Mouse (Mus musculus) hindbrain, embryonic 15.5 days (tissue): ENCODE data around the gene Ckap2l. TPM values are rescaled to one million over a fixed set of nuclear protein-coding genes. Genes with fewer than 3 reads are reported as not detected.

Source experiments
- ATAC-seq: fragments of 200-750 bp; cut with Nextera tagmentation; 2 replicates; pipeline ENCODE4 v1.8.0; 2017; ENCODE audit warnings: low read depth, moderate number of reproducible peaks, moderate TSS enrichment; ENCODE audit not compliant: low FRiP score
- H3K27ac ChIP-seq: fragments of 300-500 bp; sonication (generic); replicated peaks from 2 replicates; pipeline ENCODE4 v1.5.1; 2015; ENCODE audit warnings: mild to moderate bottlenecking, inconsistent platforms
- H3K27me3 ChIP-seq: fragments of 300-500 bp; sonication (generic); 2 replicates; pipeline ENCODE4 v1.6.1; 2015; ENCODE audit warnings: control low read depth, inconsistent platforms
- H3K36me3 ChIP-seq: fragments of 300-500 bp; sonication (generic); 2 replicates; pipeline ENCODE4 v1.6.1; 2015; ENCODE audit warnings: control low read depth, inconsistent platforms
- H3K4me1 ChIP-seq: fragments of 300-500 bp; sonication (generic); replicated peaks from 2 replicates; pipeline ENCODE4 v1.6.1; 2015; ENCODE audit warnings: control low read depth, inconsistent platforms
- H3K4me2 ChIP-seq: fragments of 300-500 bp; sonication (generic); 2 replicates; pipeline ENCODE4 v1.6.1; 2015; ENCODE audit warnings: moderate library complexity, mild to moderate bottlenecking, inconsistent platforms
- H3K4me3 ChIP-seq: fragments of 300-500 bp; sonication (generic); 2 replicates; pipeline ENCODE4 v1.5.1; 2015; ENCODE audit warnings: mild to moderate bottlenecking, inconsistent platforms
- H3K9ac ChIP-seq: fragments of 300-500 bp; sonication (generic); 2 replicates; pipeline ENCODE4 v1.6.1; 2015; ENCODE audit warnings: inconsistent platforms
- H3K9me3 ChIP-seq: fragments of 300-500 bp; sonication (generic); 2 replicates; pipeline ENCODE4 v1.6.1; 2016; ENCODE audit warnings: control low read depth, inconsistent platforms
- WGBS: fragments of 180-500 bp; shearing (Covaris S2); methylation state at CpG from one replicate; pipeline ENCODE4 v1.1.7; 2015; 5-methylcytosine and 5-hydroxymethylcytosine counted together
- polyA plus RNA-seq: library from polyadenylated mRNA; unstranded; fragments of >200 nt; fragmentation: Nextera tagmentation; extraction: Ambion mirVana; gene quantifications from 2 replicates; pipeline ENCODE4 v1.2.1, GENCODE M21; 2015

The Ckap2l gene
- polyA plus RNA-seq, 1 experiment from 2014 or later = 10.6 TPM

- no peak for ATAC-seq
- WGBS = 86% methylated on average over 7 of the region's 7 CpGs
- no peaks in the 10 kb centered on the region for H3K4me1 ChIP-seq
Observed at GRCm38 (mm10) chr2:129309836-129310235, 12.8 kb upstream of the Ckap2l start, which contains the start of gene Il1a. TSS of gene Il1a (minus strand) at chr2:129309972.

DNA sequence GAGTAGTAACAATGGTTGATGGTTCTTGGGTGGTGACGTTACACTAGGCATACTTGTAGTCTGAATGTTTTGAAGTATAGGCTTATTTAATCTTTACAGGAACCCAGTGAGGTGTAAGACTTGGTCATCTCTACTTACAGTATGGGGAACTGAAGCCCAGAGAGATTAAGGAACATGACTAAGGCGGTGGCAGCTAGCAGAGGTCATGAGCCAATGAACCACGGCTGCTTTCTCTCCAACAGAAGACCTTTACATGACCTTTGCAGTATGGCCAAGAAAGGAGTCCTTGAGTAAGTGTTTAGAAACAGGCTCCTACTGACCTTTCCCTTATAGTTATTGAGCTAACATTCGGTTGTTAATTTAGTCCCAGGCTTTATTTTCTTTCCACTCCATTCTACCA, 9.0 kb upstream of the Ckap2l start:
- Histone ChIP-seq H3K4me2 (no peak overlapping the region), H3K36me3 (no peaks in the 10 kb centered on the region), H3K27me3 (no peaks in the 10 kb centered on the region), H3K4me1 (no peaks in the 10 kb centered on the region), H3K9me3 (no peaks in the 10 kb centered on the region), H3K27ac (no peak overlapping the region), H3K9ac (no peak overlapping the region), H3K4me3 (no peak overlapping the region)
- ATAC-seq = no peak
- 78% methylated on average over 4 of the region's 4 CpGs for WGBS

More at GRCm38 (mm10) chr2:129309836-129310235, 12.8 kb upstream of the Ckap2l start, which contains the start of gene Il1a:
- Histone ChIP-seq H3K9ac (no peak within 1 kb of the TSS), H3K36me3 (no peaks in the 10 kb centered on the region), H3K4me3 (no peak within 1 kb of the TSS), H3K9me3 (no peaks in the 10 kb centered on the region), H3K4me2 (no peak within 1 kb of the TSS), H3K27me3 (no peaks in the 10 kb centered on the region), H3K27ac (no peak within 1 kb of the TSS)

DNA sequence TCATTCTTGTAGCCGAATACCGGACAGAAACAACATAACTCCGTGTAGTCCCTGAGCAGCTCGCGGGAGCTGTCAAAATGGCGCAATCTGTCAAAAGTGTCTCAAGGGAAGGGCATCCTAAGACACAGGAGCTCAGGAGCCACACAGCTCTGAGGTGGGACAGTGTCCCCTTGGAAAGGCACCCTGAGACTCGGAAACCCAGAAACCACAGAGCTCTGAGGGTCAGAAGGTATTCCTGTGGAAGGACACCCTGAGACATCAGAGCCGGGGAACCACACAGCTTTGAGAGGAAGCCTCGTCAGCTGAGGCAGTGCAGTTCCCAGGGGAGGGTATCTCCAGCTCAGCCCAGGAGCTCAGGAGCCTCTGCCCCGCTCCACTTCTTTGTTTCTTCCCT, 574 bp upstream of the Ckap2l start:
- H3K4me2 ChIP-seq = peak overlapping the region; percentile 77
- peak; percentile 87 for ATAC-seq
- no peaks in the 10 kb centered on the region for H3K9me3 ChIP-seq
- H3K4me3 ChIP-seq = peak overlapping the region; percentile 80
- no peaks in the 10 kb centered on the region for H3K36me3 ChIP-seq
- peak overlapping the region; percentile 79 for H3K9ac ChIP-seq
- H3K4me1 ChIP-seq = peaks cover 9% of the 10 kb centered on the region
- peak overlapping the region; percentile 95 for H3K27ac ChIP-seq
- WGBS = 2% methylated on average over 10 of the region's 10 CpGs
- H3K27me3 ChIP-seq = no peaks in the 10 kb centered on the region

DNA sequence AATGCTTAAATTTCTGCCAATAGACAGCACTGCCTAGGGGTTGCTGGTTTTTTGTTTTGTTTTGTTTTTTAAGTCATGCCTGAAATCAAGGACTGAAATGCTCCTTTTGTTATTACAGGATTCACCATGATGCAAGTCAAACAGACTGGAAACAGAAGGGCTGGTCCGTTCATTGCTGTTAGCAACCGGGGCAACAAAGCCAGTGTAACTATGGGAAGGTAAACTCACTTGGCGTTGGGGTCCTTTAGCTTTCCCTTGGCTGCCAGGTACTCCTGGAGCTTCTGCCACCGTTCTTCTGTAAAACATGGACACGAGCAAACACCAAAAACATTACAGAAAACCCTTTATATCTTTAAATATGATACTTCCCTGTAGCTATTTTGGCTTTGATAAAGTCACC, 926 bp downstream of the Ckap2l start:
- Histone ChIP-seq H3K4me3 (peak overlapping the region; percentile 80), H3K4me1 (peaks cover 9% of the 10 kb centered on the region), H3K9ac (no peak overlapping the region), H3K27me3 (no peaks in the 10 kb centered on the region), H3K4me2 (peak overlapping the region; percentile 93), H3K36me3 (no peaks in the 10 kb centered on the region), H3K9me3 (no peaks in the 10 kb centered on the region), H3K27ac (no peak overlapping the region)
- WGBS = 39% methylated on average over 5 of the region's 5 CpGs
- ATAC-seq = no peak

GRCm38 (mm10) chr2:129295075-129295474, 1.9 kb downstream of the Ckap2l start:
- Histone ChIP-seq H3K27me3 (no peaks in the 10 kb centered on the region), H3K4me2 (no peak overlapping the region), H3K4me3 (no peak overlapping the region), H3K9me3 (no peaks in the 10 kb centered on the region), H3K27ac (no peak overlapping the region), H3K9ac (no peak overlapping the region), H3K4me1 (peaks cover 9% of the 10 kb centered on the region), H3K36me3 (no peaks in the 10 kb centered on the region)
- no peak for ATAC-seq
- 91% methylated on average over 5 of the region's 5 CpGs for WGBS

- no peak overlapping the region for H3K27ac ChIP-seq
- no peaks in the 10 kb centered on the region for H3K9me3 ChIP-seq
- H3K4me1 ChIP-seq = no peaks in the 10 kb centered on the region
- WGBS = 94% methylated on average over 5 of the region's 5 CpGs
- no peak for ATAC-seq
- H3K9ac ChIP-seq = no peak overlapping the region
- H3K4me2 ChIP-seq = no peak overlapping the region
- H3K36me3 ChIP-seq = no peaks in the 10 kb centered on the region
- H3K4me3 ChIP-seq = no peak overlapping the region
- H3K27me3 ChIP-seq = no peaks in the 10 kb centered on the region
Observed at GRCm38 (mm10) chr2:129273823-129274222, 23.2 kb downstream of the Ckap2l start.

DNA sequence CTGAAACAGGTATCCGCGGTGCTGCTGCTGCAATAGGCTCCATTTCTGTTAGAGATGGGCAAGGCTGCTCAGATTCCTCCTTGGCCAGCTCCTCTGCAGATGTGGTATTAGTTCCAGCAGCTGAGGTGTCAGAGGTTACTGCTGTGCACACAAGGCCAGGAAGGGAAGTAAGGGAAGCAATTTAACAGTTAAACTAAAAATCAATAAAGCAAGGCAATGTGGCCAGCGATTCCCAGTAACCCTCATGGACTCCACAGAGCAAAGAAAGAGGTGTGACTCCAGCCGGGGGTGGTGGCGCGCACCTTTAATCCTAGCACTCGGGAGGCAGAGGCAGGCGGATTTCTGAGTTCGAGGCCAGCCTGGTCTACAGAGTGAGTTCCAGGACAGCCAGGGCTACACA, 26.4 kb downstream of the Ckap2l start:
- no peaks in the 10 kb centered on the region for H3K4me1 ChIP-seq
- no peak overlapping the region for H3K4me2 ChIP-seq
- H3K4me3 ChIP-seq = no peak overlapping the region
- H3K9me3 ChIP-seq = no peaks in the 10 kb centered on the region
- H3K27ac ChIP-seq = no peak overlapping the region
- no peaks in the 10 kb centered on the region for H3K36me3 ChIP-seq
- H3K27me3 ChIP-seq = no peaks in the 10 kb centered on the region
- WGBS = 94% methylated on average over 9 of the region's 9 CpGs
- no peak overlapping the region for H3K9ac ChIP-seq
- no peak for ATAC-seq

DNA sequence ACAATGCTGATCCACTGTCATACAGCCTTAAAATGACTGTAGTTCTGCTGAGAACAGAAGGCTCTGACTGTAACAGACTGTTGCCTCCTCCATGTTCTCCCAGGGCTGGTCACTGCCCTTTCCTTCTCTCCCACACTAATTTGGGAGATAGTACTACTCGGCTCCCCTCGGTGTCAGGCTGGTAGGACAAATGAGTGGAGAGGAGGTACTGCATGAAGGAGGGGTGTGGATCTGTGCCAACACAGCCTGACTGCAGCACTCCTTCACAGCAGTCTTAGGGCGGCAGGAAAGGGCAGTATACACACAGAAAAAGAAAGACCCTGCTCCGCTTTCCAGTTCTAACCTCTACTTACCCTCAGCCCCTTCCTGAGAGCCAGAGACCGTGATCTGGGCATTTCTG, 27.0 kb downstream of the Ckap2l start:
- no peaks in the 10 kb centered on the region for H3K9me3 ChIP-seq
- no peak overlapping the region for H3K27ac ChIP-seq
- no peaks in the 10 kb centered on the region for H3K36me3 ChIP-seq
- ATAC-seq = no peak
- WGBS = 96% methylated on average over 5 of the region's 5 CpGs
- H3K4me3 ChIP-seq = no peak overlapping the region
- no peak overlapping the region for H3K9ac ChIP-seq
- H3K4me2 ChIP-seq = no peak overlapping the region
- no peaks in the 10 kb centered on the region for H3K27me3 ChIP-seq
- H3K4me1 ChIP-seq = no peaks in the 10 kb centered on the region

- Histone ChIP-seq H3K27me3 (no peaks in the 10 kb centered on the region), H3K27ac (no peak overlapping the region), H3K9ac (no peak overlapping the region), H3K4me2 (no peak overlapping the region), H3K9me3 (no peaks in the 10 kb centered on the region), H3K4me1 (no peaks in the 10 kb centered on the region), H3K4me3 (no peak overlapping the region), H3K36me3 (no peaks in the 10 kb centered on the region)
- 95% methylated on average over 12 of the region's 12 CpGs for WGBS
- ATAC-seq = no peak
Observed at GRCm38 (mm10) chr2:129269161-129269643, 27.8 kb downstream of the Ckap2l start.

DNA sequence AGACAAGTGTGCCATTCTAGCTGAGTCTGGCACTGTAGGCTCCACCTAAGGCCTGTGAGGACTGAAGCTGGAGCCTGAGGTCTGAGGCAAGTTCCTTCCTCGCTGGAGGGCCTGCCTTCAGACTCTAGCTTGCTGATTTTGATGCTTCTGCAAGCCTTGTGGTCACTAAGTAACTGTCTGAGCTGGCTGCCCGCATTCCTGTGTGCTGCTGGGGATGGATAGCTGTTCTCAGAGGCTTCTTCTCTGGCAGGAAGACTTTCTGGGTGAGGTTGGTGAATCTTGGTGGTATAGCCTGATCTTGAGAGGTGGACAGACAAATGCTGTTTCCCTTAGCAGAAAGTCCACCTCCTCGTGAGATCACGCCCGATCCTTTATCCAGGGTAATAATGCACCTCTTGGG, 29.3 kb downstream of the Ckap2l start:
- Histone ChIP-seq H3K9me3 (no peaks in the 10 kb centered on the region), H3K9ac (no peak overlapping the region), H3K4me2 (no peak overlapping the region), H3K4me3 (no peak overlapping the region), H3K27ac (no peak overlapping the region), H3K27me3 (no peaks in the 10 kb centered on the region), H3K4me1 (no peaks in the 10 kb centered on the region), H3K36me3 (no peaks in the 10 kb centered on the region)
- no peak for ATAC-seq
- 94% methylated on average over 5 of the region's 5 CpGs for WGBS

DNA sequence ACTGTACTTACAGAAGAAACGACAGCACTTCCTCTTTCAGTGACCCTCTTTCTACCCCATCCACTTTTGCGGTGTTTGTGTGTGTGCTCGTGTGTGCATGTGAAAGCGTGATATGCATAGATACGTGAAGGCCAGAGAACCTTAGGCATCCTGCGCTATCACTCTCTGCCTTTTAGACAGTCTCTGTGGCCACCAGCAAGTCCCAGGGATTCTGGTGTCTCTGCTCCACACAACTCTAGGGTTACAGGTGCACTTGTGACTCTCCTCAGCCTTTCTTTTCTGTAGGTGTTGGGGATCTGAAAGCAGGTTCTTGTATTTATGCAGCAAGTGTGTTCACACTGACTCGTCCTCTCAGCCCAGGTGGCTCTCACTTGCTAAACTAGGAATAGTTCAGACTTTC, 31.7 kb downstream of the Ckap2l start:
- Histone ChIP-seq H3K4me2 (no peak overlapping the region), H3K36me3 (no peaks in the 10 kb centered on the region), H3K9ac (no peak overlapping the region), H3K27ac (no peak overlapping the region), H3K27me3 (no peaks in the 10 kb centered on the region), H3K4me3 (no peak overlapping the region), H3K9me3 (no peaks in the 10 kb centered on the region), H3K4me1 (no peaks in the 10 kb centered on the region)
- no peak for ATAC-seq
- 94% methylated on average over 7 of the region's 7 CpGs for WGBS

DNA sequence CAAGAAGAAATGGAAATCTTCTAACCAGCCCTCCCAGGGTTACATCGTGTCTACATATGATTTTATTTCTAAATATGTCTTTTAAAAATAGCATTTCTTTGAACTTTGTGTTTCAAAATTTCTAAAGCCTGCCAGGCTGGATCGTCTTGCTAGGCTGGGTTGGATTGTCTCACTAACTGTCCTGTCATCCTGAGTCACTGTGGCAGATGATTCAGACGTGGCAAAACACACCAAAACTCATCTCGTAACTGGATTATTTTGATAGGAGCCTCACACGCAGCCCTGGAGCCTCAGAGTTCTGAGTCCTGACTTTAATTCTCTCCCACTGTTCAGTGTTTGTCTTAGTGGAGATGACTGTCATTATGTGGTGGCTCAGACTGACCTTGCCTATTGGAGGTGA, 33.9 kb downstream of the Ckap2l start:
- H3K9ac ChIP-seq = no peak overlapping the region
- no peaks in the 10 kb centered on the region for H3K27me3 ChIP-seq
- H3K9me3 ChIP-seq = no peaks in the 10 kb centered on the region
- no peak for ATAC-seq
- H3K4me2 ChIP-seq = no peak overlapping the region
- no peak overlapping the region for H3K27ac ChIP-seq
- H3K4me3 ChIP-seq = no peak overlapping the region
- H3K36me3 ChIP-seq = no peaks in the 10 kb centered on the region
- 86% methylated on average over 5 of the region's 5 CpGs for WGBS
- H3K4me1 ChIP-seq = no peaks in the 10 kb centered on the region; the same call in 1 of the 2 replicates

- H3K4me1 ChIP-seq = no peaks in the 10 kb centered on the region; the same call in 1 of the 2 replicates
- 53% methylated on average over 6 of the region's 6 CpGs for WGBS
- H3K27me3 ChIP-seq = no peaks in the 10 kb centered on the region
- H3K27ac ChIP-seq = no peak overlapping the region
- H3K9me3 ChIP-seq = no peaks in the 10 kb centered on the region
- no peak overlapping the region for H3K4me2 ChIP-seq
- no peak overlapping the region for H3K4me3 ChIP-seq
- no peak for ATAC-seq
- no peaks in the 10 kb centered on the region for H3K36me3 ChIP-seq
- no peak overlapping the region for H3K9ac ChIP-seq
Observed at GRCm38 (mm10) chr2:129261151-129261794, 35.7 kb downstream of the Ckap2l start.
